Mouse (Mus musculus): ENCODE results near the gene Psme2. TPM values are rescaled to one million over a fixed set of nuclear protein-coding genes. Genes with fewer than 3 reads are reported as not detected.

Gene Psme2
- polyA plus RNA-seq, 1 experiment, result 44.5 TPM

DNA sequence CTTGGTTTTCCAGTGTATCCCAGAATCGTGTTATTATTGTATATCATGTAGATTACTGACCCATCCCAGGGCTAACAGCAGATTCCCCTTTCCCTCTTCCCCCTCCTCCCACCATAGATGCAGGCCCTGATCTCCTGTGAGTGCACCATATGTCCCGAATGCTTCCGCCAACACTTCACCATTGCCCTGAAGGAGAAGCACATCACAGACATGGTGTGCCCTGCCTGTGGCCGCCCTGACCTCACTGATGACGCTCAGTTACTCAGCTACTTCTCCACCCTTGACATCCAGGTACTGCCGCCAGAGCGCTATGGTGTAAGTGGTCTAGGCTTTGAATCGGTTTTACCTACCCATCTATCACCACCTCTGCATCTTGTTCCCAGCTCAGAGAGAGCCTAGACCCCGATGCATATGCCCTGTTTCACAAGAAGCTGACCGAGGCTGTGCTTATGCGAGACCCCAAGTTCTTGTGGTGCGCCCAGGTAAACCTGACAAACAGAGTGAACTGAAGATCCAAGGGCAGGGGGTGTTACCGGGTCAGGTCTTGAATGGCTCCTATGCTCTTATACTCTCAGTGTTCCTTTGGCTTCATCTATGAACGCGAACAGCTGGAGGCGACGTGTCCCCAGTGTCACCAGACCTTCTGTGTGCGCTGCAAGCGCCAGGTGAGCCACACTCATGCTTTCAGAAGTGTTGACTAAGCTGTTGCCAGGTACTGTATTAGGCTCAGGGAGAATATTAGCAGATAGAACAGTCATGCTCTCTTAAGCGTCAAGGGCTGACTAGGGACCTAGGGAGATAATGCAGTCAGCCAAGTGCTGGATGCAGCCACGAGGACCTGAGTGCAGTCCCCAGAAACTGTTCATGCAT lies 7.8 kb upstream of the Psme2 start:
- Histone ChIP-seq H3K4me3 (ENCODE audit: insufficient read depth, low read length) (no peak overlapping the region), H3K4me1 (ENCODE audit: control insufficient read depth, insufficient read depth, low read length) (no peaks in the 10 kb centered on the region), H3K27ac (ENCODE audit: insufficient read depth, low read length) (no peak overlapping the region)
- TF ChIP-seq POLR2A (IDR thresholded peaks at IDR 0.05; ENCODE audit: extremely low read depth, insufficient read depth, low read length) (no peak), CTCF (IDR thresholded peaks at IDR 0.05; ENCODE audit: extremely low read depth, insufficient read depth, low read length) (no peak)

GRCm38 (mm10) chr14:55596036-55596690 lies 5.2 kb upstream of the Psme2 start:
- Histone ChIP-seq H3K27ac (ENCODE audit: insufficient read depth, low read length) (no peak overlapping the region), H3K4me1 (ENCODE audit: control insufficient read depth, insufficient read depth, low read length) (no peaks in the 10 kb centered on the region; the same call in 1 of the 2 replicates), H3K4me3 (ENCODE audit: insufficient read depth, low read length) (no peak overlapping the region)
- TF ChIP-seq CTCF (IDR thresholded peaks at IDR 0.05; ENCODE audit: extremely low read depth, insufficient read depth, low read length) (no peak), POLR2A (IDR thresholded peaks at IDR 0.05; ENCODE audit: extremely low read depth, insufficient read depth, low read length) (no peak)

GRCm38 (mm10) chr14:55592226-55592625 lies 1.3 kb upstream of the Psme2 start:
- TF ChIP-seq CTCF (IDR thresholded peaks at IDR 0.05; ENCODE audit: extremely low read depth, insufficient read depth, low read length), result no peak
- TF ChIP-seq POLR2A (IDR thresholded peaks at IDR 0.05; ENCODE audit: extremely low read depth, insufficient read depth, low read length), result no peak
- no peaks in the 10 kb centered on the region; the same call in 1 of the 2 replicates for H3K4me1 ChIP-seq (ENCODE audit: control insufficient read depth, insufficient read depth, low read length)
- H3K4me3 ChIP-seq (ENCODE audit: insufficient read depth, low read length), result peak overlapping the region; percentile 72
- no peak overlapping the region for H3K27ac ChIP-seq (ENCODE audit: insufficient read depth, low read length)

DNA sequence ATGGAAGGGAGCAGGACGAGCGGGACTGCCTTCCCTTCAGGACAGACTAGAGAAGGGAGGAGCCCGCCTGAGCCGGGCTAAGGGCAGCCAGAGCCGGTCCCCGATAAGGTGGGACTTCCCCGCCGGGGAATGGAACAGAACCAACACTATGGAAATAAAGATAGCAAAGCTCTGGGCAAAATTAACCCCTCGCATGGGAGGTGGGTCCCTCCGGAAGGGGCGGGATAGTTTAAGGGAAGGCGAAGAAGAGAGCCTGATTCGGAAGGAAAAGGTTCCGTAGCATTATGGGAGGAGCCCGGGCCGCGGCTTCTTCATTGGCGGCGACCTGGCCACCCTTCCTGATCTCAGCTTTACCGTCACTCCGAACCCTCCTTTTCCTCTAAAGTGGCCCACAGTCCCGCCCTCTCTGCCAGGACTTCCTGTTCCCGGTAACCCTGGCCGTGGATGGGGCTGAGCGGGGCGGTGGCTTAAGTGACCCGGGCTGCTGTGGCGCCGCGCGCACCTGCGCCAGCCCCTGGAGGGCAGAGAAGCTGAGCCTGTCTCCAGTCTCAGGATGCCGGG lies 498 bp upstream of the Psme2 start, which contains the start of gene Rnf31:
Gene Rnf31 (plus strand): TSS at position 378 of the 561 bp plus-strand sequence.
- Histone ChIP-seq H3K27ac (ENCODE audit: insufficient read depth, low read length) (peak within 1 kb of the TSS; percentile 79), H3K4me3 (ENCODE audit: insufficient read depth, low read length) (peak within 1 kb of the TSS; percentile 72), H3K4me1 (ENCODE audit: control insufficient read depth, insufficient read depth, low read length) (no peaks in the 10 kb centered on the region; the same call in 1 of the 2 replicates)
- no peak for TF ChIP-seq CTCF (IDR thresholded peaks at IDR 0.05; ENCODE audit: extremely low read depth, insufficient read depth, low read length)
- TF ChIP-seq POLR2A (IDR thresholded peaks at IDR 0.05; ENCODE audit: extremely low read depth, insufficient read depth, low read length), result peak; percentile 75

- Histone ChIP-seq H3K4me1 (ENCODE audit: control insufficient read depth, insufficient read depth, low read length) (no peaks in the 10 kb centered on the region; the same call in 1 of the 2 replicates), H3K27ac (ENCODE audit: insufficient read depth, low read length) (no peak overlapping the region)
Observed at GRCm38 (mm10) chr14:55589771-55590448, 1.0 kb downstream of the Psme2 start.

GRCm38 (mm10) chr14:55589271-55589670 lies 1.6 kb downstream of the Psme2 start:
- TF ChIP-seq POLR2A (IDR thresholded peaks at IDR 0.05; ENCODE audit: extremely low read depth, insufficient read depth, low read length) (no peak), CTCF (IDR thresholded peaks at IDR 0.05; ENCODE audit: extremely low read depth, insufficient read depth, low read length) (no peak)
- Histone ChIP-seq H3K4me3 (ENCODE audit: insufficient read depth, low read length) (no peak overlapping the region), H3K27ac (ENCODE audit: insufficient read depth, low read length) (no peak overlapping the region), H3K4me1 (ENCODE audit: control insufficient read depth, insufficient read depth, low read length) (no peaks in the 10 kb centered on the region; the same call in 1 of the 2 replicates)

More at GRCm38 (mm10) chr14:55589771-55590448, 1.0 kb downstream of the Psme2 start:
- peak overlapping the region; percentile 72 for H3K4me3 ChIP-seq (ENCODE audit: insufficient read depth, low read length)
- TF ChIP-seq POLR2A (IDR thresholded peaks at IDR 0.05; ENCODE audit: extremely low read depth, insufficient read depth, low read length) (no peak), CTCF (IDR thresholded peaks at IDR 0.05; ENCODE audit: extremely low read depth, insufficient read depth, low read length) (no peak)

GRCm38 (mm10) chr14:55586149-55586548 lies 4.8 kb downstream of the Psme2 start:
- Histone ChIP-seq H3K27ac (ENCODE audit: insufficient read depth, low read length) (no peak overlapping the region), H3K4me1 (ENCODE audit: control insufficient read depth, insufficient read depth, low read length) (no peaks in the 10 kb centered on the region), H3K4me3 (ENCODE audit: insufficient read depth, low read length) (no peak overlapping the region)
- no peak for TF ChIP-seq CTCF (IDR thresholded peaks at IDR 0.05; ENCODE audit: extremely low read depth, insufficient read depth, low read length)
- TF ChIP-seq POLR2A (IDR thresholded peaks at IDR 0.05; ENCODE audit: extremely low read depth, insufficient read depth, low read length), result no peak

GRCm38 (mm10) chr14:55585566-55585960 lies 5.3 kb downstream of the Psme2 start:
- TF ChIP-seq CTCF (IDR thresholded peaks at IDR 0.05; ENCODE audit: extremely low read depth, insufficient read depth, low read length) (no peak), POLR2A (IDR thresholded peaks at IDR 0.05; ENCODE audit: extremely low read depth, insufficient read depth, low read length) (no peak)
- Histone ChIP-seq H3K27ac (ENCODE audit: insufficient read depth, low read length) (no peak overlapping the region), H3K4me3 (ENCODE audit: insufficient read depth, low read length) (peak overlapping the region; percentile 95; the same call in 1 of the 2 replicates), H3K4me1 (ENCODE audit: control insufficient read depth, insufficient read depth, low read length) (no peaks in the 10 kb centered on the region)
